ENCODE assay signal across 12 mouse cellular contexts in genomic region chr10:39405982-39406797, GRCm38 (mm10). TPM values are rescaled to one million over a fixed set of nuclear protein-coding genes. Genes with fewer than 3 reads are reported as not detected.
A peak's percentile ranks its signal among the peaks of the same experiment; 100 is the strongest.
DNase-seq lines count a peak whose midpoint lies in the region; ATAC-seq and TF ChIP-seq lines count a peak whose summit lies in the region.
"Had no signal": no experiment of that assay in that cellular context is flagged by ENCODE, and none has a peak within 500 bp of the region (broad histone marks: within the 10 kb centered on the region; RNA-seq: fewer than 3 reads in every experiment).

No protein-coding gene starts in this region.

- no peaks in the 10 kb centered on the region for H3K27me3 ChIP-seq in kidney, adult 2 months (replicated peaks; ENCODE audit: control insufficient read depth, insufficient read depth, low read length)
- no peaks in the 10 kb centered on the region for H3K27me3 ChIP-seq in neural tube, embryonic 13.5 days
- no peaks in the 10 kb centered on the region for H3K27me3 ChIP-seq in forebrain, postnatal 0 days (ENCODE audit: insufficient read depth, low read length)

- peak; percentile 42 to 51 for DNase-seq in cerebellum, postnatal 25 days
- DNase-seq in cerebellum, postnatal 14 days: no peak
- peak; percentile 45 for DNase-seq in kidney, adult 2 months
- no peak for DNase-seq in kidney, postnatal 14 days
- no peak for DNase-seq in neural tube, embryonic 10.5 days (ENCODE audit: extremely low spot score, low spot score)
- DNase-seq in forebrain, postnatal 0 days: no peak
- DNase-seq in urinary bladder, postnatal 10 days (ENCODE audit: low spot score): no peak
- DNase-seq: layer of hippocampus, adult 9-11 months; thymus, adult 2 months had no signal

- peaks cover 8% of the 10 kb centered on the region; the same call in 1 of the 2 replicates for H3K4me1 ChIP-seq in kidney, adult 2 months (ENCODE audit: control insufficient read depth, insufficient read depth, low read length)
- H3K4me1 ChIP-seq in neural tube, embryonic 13.5 days (replicated peaks): peaks cover 27% of the 10 kb centered on the region
- H3K4me1 ChIP-seq in forebrain, postnatal 0 days (ENCODE audit: insufficient read depth): no peaks in the 10 kb centered on the region

- 0 out of 2 replicates have a peak overlapping the region, but pooled peaks have one; percentile 5 for H3K9ac ChIP-seq in neural tube, embryonic 13.5 days
- H3K9ac ChIP-seq in forebrain, postnatal 0 days: no peak overlapping the region

- 34% methylated on average over 10 of the region's 10 CpGs for WGBS in kidney, adult 2 months
- 65% methylated on average over 10 of the region's 10 CpGs for WGBS in neural tube, embryonic 13.5 days
- WGBS in forebrain, postnatal 0 days: 69% methylated on average over 10 of the region's 10 CpGs

- H3K4me3 ChIP-seq in kidney, adult 2 months (ENCODE audit: insufficient read depth, low read depth, low read length): no peak overlapping the region
- no peak overlapping the region for H3K4me3 ChIP-seq in neural tube, embryonic 13.5 days
- H3K4me3 ChIP-seq in forebrain, postnatal 0 days (ENCODE audit: low read depth, low read length): no peak overlapping the region
- H3K4me3 ChIP-seq: forebrain, embryonic 10.5 days had no signal

- H3K36me3 ChIP-seq in kidney, adult 2 months (ENCODE audit: control insufficient read depth, insufficient read depth, low read length): no peaks in the 10 kb centered on the region
- peaks cover 12% of the 10 kb centered on the region; the same call in 1 of the 2 replicates for H3K36me3 ChIP-seq in neural tube, embryonic 13.5 days
- no peaks in the 10 kb centered on the region for H3K36me3 ChIP-seq in forebrain, postnatal 0 days (ENCODE audit: insufficient read depth)

- TF ChIP-seq CTCF in kidney, adult 2 months (conservative IDR thresholded peaks at IDR 0.05; ENCODE audit: insufficient read depth, insufficient read length, low read depth, low read length): no peak
- TF ChIP-seq CTCF in forebrain, postnatal 0 days (IDR thresholded peaks at IDR 0.05; ENCODE audit: low read depth): no peak

- H3K9me3 ChIP-seq in neural tube, embryonic 13.5 days: no peaks in the 10 kb centered on the region
- H3K9me3 ChIP-seq in forebrain, postnatal 0 days (ENCODE audit: low read length): no peaks in the 10 kb centered on the region
- H3K9me3 ChIP-seq: forebrain, embryonic 10.5 days had no signal

- H3K27ac ChIP-seq in kidney, adult 2 months (ENCODE audit: insufficient read depth, low read depth, low read length): no peak overlapping the region
- H3K27ac ChIP-seq in neural tube, embryonic 13.5 days (replicated peaks): no peak overlapping the region
- H3K27ac ChIP-seq in forebrain, postnatal 0 days (ENCODE audit: low read depth, low read length): no peak overlapping the region
- H3K27ac ChIP-seq: forebrain, embryonic 10.5 days had no signal

- no peak for ATAC-seq in neural tube, embryonic 13.5 days (ENCODE audit: low read depth)
- no peak for ATAC-seq in forebrain, postnatal 0 days

- TF ChIP-seq POLR2A in kidney, adult 2 months (IDR thresholded peaks at IDR 0.05; ENCODE audit: low read depth, low read length): no peak

- no peak overlapping the region for H3K4me2 ChIP-seq in neural tube, embryonic 13.5 days
- no peak overlapping the region for H3K4me2 ChIP-seq in forebrain, postnatal 0 days (ENCODE audit: low read depth)

RNA-seq across cellular contexts. Expression of gene Fyn, which starts 37.5 kb away (rescaled TPM):
- 10.6 and 12.9 TPM in 2 replicates for polyA plus RNA-seq in kidney, adult 2 months (2012; rRNA removed)
- polyA plus RNA-seq in neural tube, embryonic 13.5 days (2015; fragmentation: Nextera tagmentation; extraction: Ambion mirVana): 71.6 and 74.9 TPM in 2 replicates
- total RNA-seq in forebrain, postnatal 0 days (2014; rRNA removed): 147 and 155 TPM in 2 replicates
- polyA plus RNA-seq in forebrain, postnatal 0 days (2015; fragmentation: Nextera tagmentation; extraction: Ambion mirVana): 75.1 and 85.8 TPM in 2 replicates
- total RNA-seq: MEL had no signal

Comparison
In these comparisons a context has a peak if more than half of its experiments do, and no peak if none do; other contexts are left out.
1. DNase-seq: peak in cerebellum, postnatal 25 days (2 of 2) and kidney, adult 2 months (single experiment); none in cerebellum, postnatal 14 days (0 of 2), kidney, postnatal 14 days (single experiment), neural tube, embryonic 10.5 days (single experiment), forebrain, postnatal 0 days (single experiment) and urinary bladder, postnatal 10 days (single experiment).